Mouse (Mus musculus): Measurements from ENCODE around the gene Fas.

DNA sequence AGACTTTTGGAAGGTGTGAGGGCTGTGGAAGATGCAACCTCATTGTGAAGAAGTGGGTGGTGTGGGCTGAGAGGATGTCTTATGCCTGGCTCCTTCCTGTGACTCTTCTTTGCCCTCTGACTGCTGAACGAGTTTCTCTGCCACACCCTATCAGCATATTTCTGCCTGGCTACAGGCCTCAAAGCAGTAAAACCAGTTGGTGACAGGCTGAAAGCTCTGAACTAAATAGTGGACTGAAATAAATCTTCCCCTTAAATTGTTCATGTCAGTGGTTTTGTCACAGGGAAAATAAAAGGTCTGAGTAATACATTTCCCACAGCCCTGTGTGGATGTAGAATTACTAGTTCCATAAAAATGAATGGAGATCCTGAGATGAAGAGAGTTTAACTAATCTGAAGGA, 79.1 kb downstream of the Fas start:
- TF ChIP-seq POLR2A (IDR thresholded peaks at IDR 0.05; ENCODE audit: insufficient read length, low read depth) (no peak), MYOG (IDR thresholded peaks at IDR 0.05; ENCODE audit: control insufficient read depth in 1 of 3, insufficient read depth in 1 of 3, insufficient read length in 2 of 3, low read depth in 2 of 3) (no peak), E2F4 (IDR thresholded peaks at IDR 0.05; ENCODE audit: insufficient read depth) (no peak), SRF (IDR thresholded peaks at IDR 0.05; ENCODE audit: control insufficient read depth, insufficient read length, low read depth) (no peak), CEBPB (IDR thresholded peaks at IDR 0.05; ENCODE audit: insufficient read depth, poor library complexity, severe bottlenecking) (no peak)
